Mouse (Mus musculus) megakaryocyte, embryonic 14.5 days (primary cell): Measurements from ENCODE around the gene Tbc1d22a. TPM values are rescaled to one million over a fixed set of nuclear protein-coding genes. Genes with fewer than 3 reads are reported as not detected.
A peak's percentile ranks its signal among the peaks of the same experiment; 100 is the strongest.
"Not testable (repeated sequence)": the region's sequence is repeated elsewhere in the genome, so short reads cannot be mapped to it uniquely, and the experiment has no call there.

Experiments used
- H3K27me3 ChIP-seq: replicated peaks from 2 replicates; pipeline ENCODE3; 2012; ENCODE audit warnings: inconsistent platforms
- H3K36me3 ChIP-seq: replicated peaks from 2 replicates; pipeline ENCODE3; 2012; ENCODE audit warnings: low read length, inconsistent platforms, mixed read lengths
- H3K4me1 ChIP-seq: 2 replicates; pipeline ENCODE4 v1.6.1; 2012; ENCODE audit warnings: inconsistent platforms
- H3K4me3 ChIP-seq: replicated peaks from 2 replicates; pipeline ENCODE3; 2012; ENCODE audit warnings: moderate library complexity, mild to moderate bottlenecking, inconsistent platforms
- H3K9me3 ChIP-seq: 2 replicates; pipeline ENCODE4 v1.6.1; 2012; ENCODE audit warnings: inconsistent platforms
- FLI1 ChIP-seq: IDR thresholded peaks from 2 replicates; pipeline ENCODE4 v1.6.1; 2012; ENCODE audit warnings: low read length, inconsistent platforms, mixed read lengths
- GATA1 ChIP-seq: IDR thresholded peaks from 3 replicates; pipeline ENCODE4 v1.6.1; 2012; ENCODE audit warnings: mixed read lengths, low read length, inconsistent platforms, borderline replicate concordance
- polyA plus RNA-seq: library from polyadenylated mRNA; stranded (reverse); fragments of >175 nt; gene quantifications from 2 replicates; pipeline ENCODE4 v1.2.3, GENCODE M21; 2012; ENCODE audit warnings: low replicate concordance; ENCODE audit not compliant: insufficient read depth

The Tbc1d22a gene
- polyA plus RNA-seq, 1 experiment = 16.7 TPM

DNA sequence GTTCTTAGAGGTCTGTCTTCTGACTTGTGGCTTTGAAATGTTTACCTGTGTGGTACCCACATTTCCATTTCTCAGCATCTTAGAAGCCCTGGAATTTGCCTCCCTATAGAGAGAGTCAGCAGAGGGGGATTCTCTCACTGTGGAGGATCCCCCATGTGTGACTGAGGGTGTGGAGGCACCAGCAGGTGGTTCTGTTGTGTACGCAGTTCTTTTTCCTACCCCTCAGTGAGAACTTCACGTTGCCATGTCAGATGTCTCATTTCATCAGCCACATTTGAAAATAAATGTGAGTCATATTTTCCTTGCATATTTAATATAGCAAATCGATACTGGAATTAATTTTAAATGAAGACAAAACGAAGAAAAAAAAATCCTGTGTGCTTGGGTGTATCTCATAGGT lies 7.1 kb downstream of the Tbc1d22a start:
- peaks cover 75% of the 10 kb centered on the region for H3K4me1 ChIP-seq
- peaks cover 37% of the 10 kb centered on the region for H3K36me3 ChIP-seq
- no peak for TF ChIP-seq FLI1

GRCm38 (mm10) chr15:86221901-86222300 lies 7.6 kb downstream of the Tbc1d22a start:
- H3K4me1 ChIP-seq = peaks cover 73% of the 10 kb centered on the region
- peaks cover 37% of the 10 kb centered on the region for H3K36me3 ChIP-seq
- not testable (repeated sequence) for H3K4me3 ChIP-seq, H3K9me3 ChIP-seq, H3K27me3 ChIP-seq

More for the DNA sequence above, 7.1 kb downstream of the Tbc1d22a start:
- H3K27me3 ChIP-seq = no peaks in the 10 kb centered on the region
- H3K4me3 ChIP-seq = no peak overlapping the region
- H3K9me3 ChIP-seq = no peaks in the 10 kb centered on the region

DNA sequence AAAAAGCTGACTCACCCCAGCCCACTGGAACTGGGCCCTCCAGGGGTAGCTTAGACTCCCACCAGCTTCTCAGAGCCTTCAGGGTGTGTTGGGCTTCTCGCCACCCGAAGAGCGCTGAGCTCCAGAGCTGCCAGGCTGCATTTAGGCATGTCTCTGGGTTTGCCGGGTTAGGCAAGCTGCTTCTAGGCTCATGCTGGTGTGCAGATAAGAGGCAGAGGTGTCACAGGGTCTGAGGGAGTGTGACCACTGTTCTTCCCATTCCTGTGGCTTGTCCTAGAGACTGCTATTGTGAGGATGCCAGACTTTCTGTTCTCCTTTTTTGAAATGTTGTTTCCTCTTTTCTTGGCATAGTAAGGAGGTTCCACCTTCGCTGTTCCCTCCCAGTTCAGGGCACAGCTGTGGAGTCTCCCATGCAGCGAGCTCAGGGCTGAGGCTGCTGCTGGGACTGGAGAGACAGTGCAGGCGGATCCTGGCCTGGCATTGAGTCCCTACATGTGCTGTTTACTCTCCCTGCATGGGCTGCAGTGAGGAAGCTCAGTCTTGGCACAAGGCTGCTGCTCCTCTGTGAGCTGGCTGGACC lies 10.8 kb downstream of the Tbc1d22a start:
- peak overlapping the region; percentile 80 for H3K4me3 ChIP-seq
- TF ChIP-seq GATA1 (no peak), FLI1 (no peak)
- H3K9me3 ChIP-seq = no peaks in the 10 kb centered on the region
- H3K4me1 ChIP-seq = peaks cover 72% of the 10 kb centered on the region
- H3K27me3 ChIP-seq = no peaks in the 10 kb centered on the region
- H3K36me3 ChIP-seq = peaks cover 45% of the 10 kb centered on the region

DNA sequence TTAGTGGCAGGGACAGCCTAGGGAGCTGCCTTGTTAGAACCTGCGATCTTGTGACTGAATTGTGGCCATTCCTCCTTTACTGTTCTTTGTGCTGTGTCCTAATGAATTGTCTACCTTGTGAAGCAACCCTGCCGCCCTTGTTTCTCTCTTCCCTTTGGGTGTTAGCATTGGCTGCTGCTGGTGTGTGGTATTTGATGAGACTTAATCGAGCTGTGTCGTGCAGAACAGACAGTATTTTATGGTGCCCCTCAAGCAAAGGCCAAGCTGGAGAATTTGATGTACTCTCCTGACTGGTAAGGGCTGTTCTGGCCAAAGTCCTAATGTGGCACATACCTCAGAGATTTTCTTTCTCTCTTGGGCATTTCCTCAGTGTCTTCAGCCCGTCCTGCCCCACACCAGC lies 12.0 kb downstream of the Tbc1d22a start:
- H3K9me3 ChIP-seq = no peaks in the 10 kb centered on the region
- TF ChIP-seq GATA1 (no peak), FLI1 (no peak)
- peaks cover 43% of the 10 kb centered on the region for H3K36me3 ChIP-seq

GRCm38 (mm10) chr15:86226968-86227367 lies 12.7 kb downstream of the Tbc1d22a start:
- no peaks in the 10 kb centered on the region for H3K27me3 ChIP-seq
- TF ChIP-seq GATA1 (no peak), FLI1 (no peak)
- no peak overlapping the region for H3K4me3 ChIP-seq
- H3K9me3 ChIP-seq = no peaks in the 10 kb centered on the region
- peaks cover 45% of the 10 kb centered on the region for H3K36me3 ChIP-seq
- peaks cover 74% of the 10 kb centered on the region for H3K4me1 ChIP-seq

More for the DNA sequence above, 12.0 kb downstream of the Tbc1d22a start:
- Histone ChIP-seq H3K4me3 (no peak overlapping the region), H3K4me1 (peaks cover 70% of the 10 kb centered on the region), H3K27me3 (no peaks in the 10 kb centered on the region)

- Histone ChIP-seq H3K9me3 (no peaks in the 10 kb centered on the region), H3K36me3 (peaks cover 51% of the 10 kb centered on the region), H3K27me3 (no peaks in the 10 kb centered on the region), H3K4me1 (peaks cover 79% of the 10 kb centered on the region), H3K4me3 (no peak overlapping the region)
- TF ChIP-seq FLI1 = no peak
- no peak for TF ChIP-seq GATA1
These were observed 13.9 kb downstream of the Tbc1d22a start for GRCm38 (mm10) chr15:86228186-86228585.

- Histone ChIP-seq H3K4me3 (no peak overlapping the region), H3K36me3 (peaks cover 56% of the 10 kb centered on the region), H3K9me3 (no peaks in the 10 kb centered on the region), H3K27me3 (no peaks in the 10 kb centered on the region), H3K4me1 (peaks cover 82% of the 10 kb centered on the region)
- TF ChIP-seq GATA1 (no peak), FLI1 (no peak)
These were observed 14.8 kb downstream of the Tbc1d22a start for GRCm38 (mm10) chr15:86229088-86229487.

DNA sequence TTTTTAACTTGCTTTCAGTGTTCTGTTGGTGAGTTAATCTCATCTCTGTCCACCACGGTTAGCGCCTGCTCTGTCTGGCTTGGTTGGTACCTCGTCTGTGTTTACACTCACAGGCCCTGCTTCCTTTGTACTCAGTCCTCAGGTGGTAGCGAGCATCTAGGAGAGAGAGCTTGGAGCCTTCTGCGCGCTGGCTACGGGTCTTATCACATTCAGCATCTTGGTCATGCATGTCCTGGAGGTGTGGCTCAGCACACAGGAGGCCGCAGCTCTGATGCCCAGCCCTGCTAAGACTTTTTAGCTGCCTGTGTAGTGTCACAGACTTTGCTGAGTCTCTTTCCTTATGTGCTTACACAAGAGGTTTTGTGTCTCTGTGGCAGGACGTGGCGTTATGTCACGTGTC lies 15.4 kb downstream of the Tbc1d22a start:
- H3K9me3 ChIP-seq = no peaks in the 10 kb centered on the region
- H3K27me3 ChIP-seq = no peaks in the 10 kb centered on the region
- no peak overlapping the region for H3K4me3 ChIP-seq
- TF ChIP-seq GATA1 (no peak), FLI1 (no peak)
- peaks cover 56% of the 10 kb centered on the region for H3K36me3 ChIP-seq
- peaks cover 82% of the 10 kb centered on the region for H3K4me1 ChIP-seq

DNA sequence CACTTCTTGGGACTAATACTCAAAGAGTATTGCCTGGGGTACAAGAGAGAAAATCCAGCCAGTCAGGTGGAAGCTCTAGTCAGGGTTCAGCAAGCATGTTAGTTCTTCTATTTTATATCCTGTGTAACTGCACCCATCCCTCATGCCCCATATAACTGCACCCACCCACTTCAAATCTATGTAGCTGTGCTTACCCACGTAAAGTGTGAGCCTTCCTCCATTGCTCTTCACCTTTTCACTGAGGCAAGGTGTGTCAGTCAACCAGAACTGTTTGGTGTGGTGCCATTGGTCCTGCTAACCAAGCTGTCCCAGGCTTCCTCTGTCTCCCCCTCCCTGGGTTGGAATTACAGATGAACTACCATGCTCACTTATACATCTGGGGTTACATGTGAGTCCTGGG lies 16.9 kb downstream of the Tbc1d22a start:
- Histone ChIP-seq H3K27me3 (no peaks in the 10 kb centered on the region), H3K4me1 (peaks cover 69% of the 10 kb centered on the region), H3K4me3 (no peak overlapping the region), H3K36me3 (peaks cover 60% of the 10 kb centered on the region), H3K9me3 (no peaks in the 10 kb centered on the region)
- TF ChIP-seq GATA1 (no peak), FLI1 (no peak)

- peaks cover 67% of the 10 kb centered on the region for H3K36me3 ChIP-seq
- TF ChIP-seq GATA1 (no peak), FLI1 (no peak)
- no peak overlapping the region for H3K4me3 ChIP-seq
- H3K9me3 ChIP-seq = no peaks in the 10 kb centered on the region
- H3K4me1 ChIP-seq = peaks cover 63% of the 10 kb centered on the region
- no peaks in the 10 kb centered on the region for H3K27me3 ChIP-seq
These were observed 17.7 kb downstream of the Tbc1d22a start for GRCm38 (mm10) chr15:86231831-86232512.

GRCm38 (mm10) chr15:86234001-86234400 lies 19.7 kb downstream of the Tbc1d22a start:
- Histone ChIP-seq H3K9me3 (no peaks in the 10 kb centered on the region), H3K36me3 (peaks cover 79% of the 10 kb centered on the region), H3K4me3 (no peak overlapping the region), H3K27me3 (no peaks in the 10 kb centered on the region), H3K4me1 (peaks cover 47% of the 10 kb centered on the region)
- no peak for TF ChIP-seq GATA1
- no peak for TF ChIP-seq FLI1
